Mouse (Mus musculus) testis, postnatal 10 days (tissue): Measurements from ENCODE around the gene Psmb5.
A peak's percentile ranks its signal among the peaks of the same experiment; 100 is the strongest.

Experiments
- DNase-seq: peaks from one replicate; pipeline ENCODE4 v3.0.0; 2021; ENCODE audit warnings: low spot score

The Psmb5 gene

DNA sequence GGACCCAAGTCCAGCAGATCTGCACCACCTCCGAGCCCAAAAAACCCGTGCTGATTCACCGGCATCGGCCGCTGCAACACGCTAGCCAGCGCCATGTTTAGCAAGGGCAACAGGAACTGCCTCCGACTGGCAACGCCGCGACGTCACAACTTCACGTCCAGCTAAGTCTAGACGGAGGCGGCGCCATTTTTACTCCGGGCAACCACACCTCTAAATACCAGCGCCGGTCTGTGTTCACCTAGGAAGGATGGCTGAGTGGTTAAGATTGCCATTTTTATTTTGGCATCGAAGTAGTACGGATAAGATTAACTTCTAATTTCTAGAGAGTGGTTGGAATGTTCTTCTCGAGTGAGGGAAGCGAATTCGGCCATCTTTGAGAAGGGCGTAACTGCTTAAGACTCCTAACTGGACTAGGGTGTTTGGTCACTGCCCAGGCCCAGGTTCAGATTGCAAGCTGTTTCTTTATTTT lies at the start of gene Psmb5:
Gene Psmb5 (minus strand): TSS at position 126 of the 469 bp plus-strand sequence.
- DNase-seq, result peak; percentile 90

- DNase-seq, result no peak
These were observed 46.8 kb upstream of the Psmb5 start for GRCm38 (mm10) chr14:54664477-54665222.

GRCm38 (mm10) chr14:54660009-54660408 lies 42.2 kb upstream of the Psmb5 start:
- no peak for DNase-seq

- DNase-seq, result peak; percentile 84
These were observed 35.7 kb upstream of the Psmb5 start for GRCm38 (mm10) chr14:54653496-54653895.

DNA sequence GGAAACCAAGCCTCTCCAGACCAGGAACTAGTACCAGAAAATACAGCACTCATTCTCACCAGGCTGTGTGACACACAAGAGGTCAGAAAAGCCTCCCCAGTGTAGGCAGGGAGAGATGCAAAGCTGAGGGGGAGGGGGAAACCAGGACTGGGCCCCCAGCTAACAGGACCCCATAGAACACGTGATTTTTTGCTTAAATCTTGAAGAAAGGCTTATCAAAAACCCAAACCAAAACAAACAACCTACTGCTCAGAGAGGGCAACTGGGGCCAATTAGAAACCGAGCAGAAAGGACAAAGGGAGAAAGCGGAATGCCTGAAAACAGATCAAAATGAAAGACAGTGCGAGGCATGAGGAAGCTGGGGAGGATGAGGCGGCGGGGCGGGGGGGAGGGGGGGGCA lies 35.0 kb upstream of the Psmb5 start:
- DNase-seq, result no peak

- no peak for DNase-seq
These were observed 33.7 kb upstream of the Psmb5 start for GRCm38 (mm10) chr14:54651556-54651955.

GRCm38 (mm10) chr14:54650621-54651454 lies 33.0 kb upstream of the Psmb5 start:
- DNase-seq, result peak; percentile 91

DNA sequence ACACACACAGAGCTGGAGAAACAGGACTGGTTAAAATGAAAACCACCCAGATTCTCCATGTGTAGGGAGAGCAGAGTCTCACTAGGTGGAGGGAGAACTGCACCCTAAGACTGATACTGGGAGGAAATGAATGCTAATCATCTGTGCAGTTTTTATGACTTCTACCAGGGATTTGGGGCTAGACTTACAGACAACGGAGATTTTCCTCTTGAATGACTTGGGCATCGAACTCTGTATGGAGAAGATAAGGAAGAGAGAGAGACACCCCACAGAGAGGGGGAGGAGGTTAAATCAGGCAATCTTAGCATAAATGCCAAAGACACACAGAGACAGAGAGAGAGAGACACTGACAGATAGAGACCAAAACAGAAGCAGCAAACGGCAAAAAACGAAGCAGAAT lies 30.1 kb upstream of the Psmb5 start:
- no peak for DNase-seq

DNA sequence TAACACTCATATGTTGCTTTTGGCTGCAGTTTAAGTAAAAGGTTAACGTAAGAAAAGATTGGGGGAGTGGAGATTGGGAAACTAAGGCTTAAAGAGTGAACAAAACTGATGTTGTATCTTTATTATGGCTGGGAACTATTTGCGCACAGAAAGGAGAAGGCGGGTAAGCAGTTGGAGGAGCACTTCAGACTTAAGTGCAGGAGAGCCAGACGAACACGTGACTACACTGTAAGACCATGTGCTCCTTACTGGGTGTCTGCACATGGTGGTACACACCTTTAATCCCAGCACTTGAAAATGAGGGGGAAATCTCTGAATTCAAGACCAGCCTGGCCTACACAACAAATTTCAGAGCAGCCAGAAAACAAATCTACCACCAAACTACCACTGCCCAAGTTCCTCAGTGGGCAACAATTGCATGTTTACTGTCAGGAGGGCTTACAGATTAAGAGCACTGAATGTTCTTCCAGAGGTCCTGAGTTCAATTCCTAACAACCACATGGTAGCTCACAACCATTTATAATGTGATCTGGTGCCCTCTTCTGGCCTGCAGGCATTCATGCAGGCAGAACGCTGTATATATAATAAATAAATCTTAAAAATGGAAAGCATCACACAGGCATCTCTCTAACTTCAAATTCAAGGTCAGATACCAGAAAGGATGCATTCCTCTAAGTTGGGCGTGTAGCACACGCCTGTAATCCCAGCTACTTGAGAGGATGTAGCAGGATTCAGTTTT lies 29.2 kb upstream of the Psmb5 start:
- DNase-seq, result no peak

DNA sequence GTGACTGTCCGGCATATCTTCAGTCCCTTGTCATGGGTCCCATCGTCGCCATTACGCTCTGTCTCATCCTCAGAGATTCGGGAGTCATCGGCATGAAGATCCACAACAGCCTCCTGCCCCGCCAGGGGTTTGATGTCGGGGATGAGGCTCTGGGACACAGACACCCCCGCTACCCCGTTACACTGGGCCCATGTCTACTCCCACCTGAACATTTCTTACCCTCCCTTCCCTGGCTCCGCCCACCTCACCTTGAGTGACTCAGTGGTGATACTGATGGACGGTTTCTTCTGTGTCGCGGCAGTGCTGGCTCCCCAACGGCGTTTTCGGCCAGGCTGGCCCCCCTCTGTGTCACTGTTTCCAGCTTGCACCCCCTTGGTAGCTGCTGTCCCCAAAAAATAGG lies 28.6 kb upstream of the Psmb5 start:
- DNase-seq, result peak; percentile 54

DNA sequence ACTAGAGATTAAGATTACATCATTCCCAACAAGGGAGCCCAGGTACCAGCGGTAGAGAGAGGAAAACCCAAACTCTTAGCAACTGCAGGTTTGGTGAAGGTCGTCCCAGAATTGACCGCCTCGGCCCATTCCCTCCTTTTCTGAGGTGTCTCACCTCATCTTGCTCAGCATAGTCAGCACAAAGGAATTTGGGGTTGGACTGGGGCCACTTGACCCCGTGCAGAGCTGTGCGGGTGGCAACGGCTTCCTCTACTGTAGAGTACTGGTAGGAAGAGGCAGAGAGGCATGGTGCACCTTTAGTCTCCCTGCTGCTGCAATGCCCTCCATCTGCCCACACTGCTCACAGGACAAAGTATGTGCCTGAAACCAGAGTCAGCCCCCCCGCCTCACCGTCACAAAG lies 26.5 kb upstream of the Psmb5 start:
- DNase-seq, result no peak

GRCm38 (mm10) chr14:54643011-54643410 lies 25.2 kb upstream of the Psmb5 start:
- no peak for DNase-seq

DNA sequence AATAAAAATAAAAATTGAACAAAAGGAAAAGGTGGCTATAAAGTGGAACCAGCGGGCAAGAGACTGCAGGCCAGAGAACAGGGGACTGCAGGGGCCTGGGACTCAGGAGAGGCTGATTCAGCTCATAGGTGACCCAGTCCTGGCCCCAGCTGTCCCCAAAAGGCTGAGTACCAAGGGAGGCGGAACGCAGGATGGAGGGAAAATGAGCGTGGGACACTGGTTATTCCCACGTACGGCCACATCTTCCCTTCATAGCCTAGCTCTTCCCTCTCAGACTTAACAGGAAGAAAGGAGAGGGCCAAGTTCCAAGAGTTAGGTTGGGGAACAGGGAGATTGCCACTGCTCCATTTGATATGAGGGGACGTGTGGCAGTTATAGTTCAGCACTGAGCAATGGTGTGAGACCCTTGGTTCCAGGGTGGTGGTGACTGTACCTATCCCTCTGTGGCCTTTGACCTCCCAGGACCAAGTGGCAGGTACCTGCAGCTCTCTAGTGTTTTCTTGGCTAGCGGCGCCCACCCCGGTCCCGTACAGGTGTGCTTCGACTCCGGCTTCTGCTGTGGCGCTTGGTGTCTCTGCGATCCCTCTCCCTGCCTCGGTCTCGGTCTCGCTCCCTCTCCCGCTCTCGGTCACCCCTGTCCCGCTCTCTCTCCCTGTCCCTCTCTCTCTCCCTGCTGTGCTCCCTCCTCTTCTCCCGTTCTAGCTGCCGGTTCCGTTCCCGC lies 24.6 kb upstream of the Psmb5 start:
- DNase-seq, result peak; percentile 50

DNA sequence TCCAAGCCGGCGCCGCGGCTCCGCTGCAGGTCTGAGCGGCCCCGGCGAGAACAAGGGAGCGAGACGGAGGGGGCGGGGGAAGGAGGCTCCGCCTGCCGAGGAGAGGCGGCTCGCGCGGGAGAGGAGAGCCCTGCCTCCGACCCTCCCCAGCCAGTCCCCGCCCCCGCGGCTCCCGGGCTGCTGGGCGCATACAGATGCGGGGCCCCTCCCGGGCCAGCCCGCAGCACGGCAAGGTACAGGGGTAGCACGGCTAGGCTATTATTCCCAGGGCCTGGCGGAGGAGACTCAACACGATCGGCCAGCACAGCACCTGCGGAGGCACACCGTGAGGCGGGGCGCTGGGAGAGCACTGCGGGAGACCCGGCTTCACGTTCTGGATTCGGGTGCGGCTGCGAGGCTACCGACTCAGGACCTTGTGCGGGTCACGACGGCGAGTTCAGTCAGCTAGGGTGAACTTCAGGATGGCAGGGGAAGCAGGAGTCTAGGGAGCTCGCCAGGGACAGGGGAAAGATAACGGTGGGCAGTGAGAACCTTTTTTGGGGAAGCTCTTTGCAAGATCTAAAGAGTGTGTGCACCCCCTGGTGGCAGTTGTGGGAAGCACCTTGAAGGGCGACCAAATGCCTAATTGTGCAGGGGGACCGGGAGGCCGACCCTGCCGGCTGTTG lies 23.6 kb upstream of the Psmb5 start, which contains the start of gene Cdh24:
Gene Cdh24 (minus strand): TSS at position 60 of the 665 bp plus-strand sequence.
- peak; percentile 94 for DNase-seq

DNA sequence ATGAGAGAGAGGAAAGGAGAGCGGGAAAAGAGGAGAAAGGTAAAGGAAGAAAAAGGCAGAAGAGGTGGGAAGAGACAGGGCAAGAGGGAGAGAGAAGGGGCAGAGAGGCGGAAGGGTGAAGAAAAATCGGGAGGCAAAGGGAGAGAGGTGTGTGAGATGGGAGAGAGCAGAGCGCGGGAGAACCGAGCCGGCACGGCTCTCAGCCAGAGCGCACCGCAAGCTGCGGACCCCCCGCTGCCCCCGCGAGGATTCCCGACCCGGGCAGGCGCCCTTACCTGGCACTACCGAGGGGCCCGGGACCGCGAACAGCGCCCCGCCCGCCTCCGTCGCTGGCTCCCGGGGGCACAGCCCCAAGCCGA lies 23.1 kb upstream of the Psmb5 start, which contains the start of gene Gm17606:
Gene Gm17606 (plus strand): TSS at position 7 of the 359 bp plus-strand sequence.
- DNase-seq, result no peak

DNA sequence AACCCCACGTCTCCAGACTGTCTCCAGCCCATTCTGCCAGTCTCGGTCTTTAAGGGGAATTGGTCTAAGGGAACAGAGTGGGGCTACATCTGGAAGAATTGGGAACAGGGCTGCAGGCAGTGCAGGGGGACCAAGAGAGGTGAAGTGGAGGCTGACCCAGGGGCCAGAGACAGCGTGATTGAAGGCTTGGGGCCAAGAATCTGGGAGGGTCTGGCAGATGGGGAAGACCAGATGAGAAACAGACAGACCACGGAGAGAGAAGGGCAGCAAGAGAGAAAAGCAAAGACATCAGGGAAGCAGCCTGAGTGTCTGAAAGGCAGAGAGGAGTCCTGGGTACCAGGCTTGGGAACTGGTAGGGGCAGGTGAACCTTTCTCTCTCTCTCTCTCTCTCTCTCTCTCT lies 22.3 kb upstream of the Psmb5 start:
- no peak for DNase-seq

DNA sequence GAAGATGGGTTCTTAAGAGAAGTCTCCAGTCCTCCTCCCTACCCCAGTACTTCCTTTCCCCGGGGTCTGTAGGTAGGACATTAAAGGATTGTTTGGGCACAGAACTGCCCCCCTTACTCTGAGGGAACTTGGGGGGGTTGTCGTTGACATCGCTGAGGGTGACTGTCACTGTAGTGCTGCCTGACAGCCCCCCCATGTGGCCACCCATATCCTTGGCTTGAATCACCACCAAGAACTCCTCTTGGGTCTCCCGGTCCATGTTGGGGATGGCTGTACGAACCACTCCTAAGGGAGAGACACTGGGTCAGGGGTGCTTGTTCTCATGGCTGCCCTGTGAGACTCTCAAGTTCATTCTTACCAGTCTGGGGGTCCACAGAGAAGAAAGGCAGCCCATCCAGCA lies 20.4 kb upstream of the Psmb5 start:
- no peak for DNase-seq

GRCm38 (mm10) chr14:54636954-54637353 lies 19.1 kb upstream of the Psmb5 start:
- DNase-seq, result peak; percentile 73

DNA sequence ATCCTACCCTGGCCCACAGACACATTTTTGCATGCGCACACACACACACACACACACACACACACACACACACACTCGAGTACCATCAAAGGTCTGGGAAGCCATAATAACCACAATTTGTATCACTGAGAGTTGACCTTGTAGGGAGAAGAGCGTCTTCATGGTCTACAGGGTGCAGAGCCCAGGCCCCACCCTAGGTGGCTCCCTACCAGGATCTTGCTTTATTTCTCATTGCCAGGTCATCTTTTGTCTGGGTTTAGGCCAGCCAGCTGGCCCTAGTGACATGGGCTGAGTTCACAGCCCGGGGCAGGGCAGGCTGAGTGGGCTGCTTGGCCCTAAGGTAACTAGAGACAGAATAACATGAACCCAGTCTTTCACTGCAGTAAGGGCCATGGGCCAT lies 16.4 kb upstream of the Psmb5 start:
- no peak for DNase-seq

GRCm38 (mm10) chr14:54632252-54632651 lies 14.4 kb upstream of the Psmb5 start:
- no peak for DNase-seq

DNA sequence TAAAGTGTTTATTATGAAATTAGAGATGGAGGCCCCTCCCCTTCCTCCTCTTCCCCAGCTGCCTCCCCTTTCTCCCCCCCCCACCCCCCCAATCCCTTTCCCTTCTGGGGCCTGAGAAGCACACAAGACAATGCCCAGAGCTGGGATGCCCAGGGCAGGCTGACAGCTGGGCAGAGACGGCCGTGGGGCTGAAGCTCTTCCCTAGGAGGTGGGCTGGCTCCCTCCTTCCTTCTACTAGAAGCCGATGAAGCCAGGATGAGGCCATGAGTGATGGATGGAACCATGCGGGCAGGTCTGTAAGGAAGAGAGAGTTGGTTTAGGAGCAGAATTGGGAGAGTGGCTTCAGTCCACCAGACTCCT lies 13.4 kb upstream of the Psmb5 start:
- no peak for DNase-seq
